Mouse (Mus musculus): ENCODE data around the gene Urad.

Gene Urad

GRCm38 (mm10) chr5:147325931-147326330, 3.7 kb upstream of the Urad start:
- no peak for DNase-seq (ENCODE audit: low read depth, low spot score)

- DNase-seq (ENCODE audit: low read depth, low spot score), result peak; percentile 11
Measured at GRCm38 (mm10) chr5:147323237-147323917, 1.1 kb upstream of the Urad start.

GRCm38 (mm10) chr5:147319653-147320052, 2.6 kb downstream of the Urad start:
- peak; percentile 51 for DNase-seq (ENCODE audit: low read depth, low spot score)

GRCm38 (mm10) chr5:147317991-147318390, 4.2 kb downstream of the Urad start:
- DNase-seq (ENCODE audit: low read depth, low spot score), result no peak

GRCm38 (mm10) chr5:147317321-147317720, 4.9 kb downstream of the Urad start:
- DNase-seq (ENCODE audit: low read depth, low spot score), result no peak

GRCm38 (mm10) chr5:147315432-147316075, 6.7 kb downstream of the Urad start:
- no peak for DNase-seq (ENCODE audit: low read depth, low spot score)

GRCm38 (mm10) chr5:147314646-147315431, 7.4 kb downstream of the Urad start:
- DNase-seq (ENCODE audit: low read depth, low spot score), result no peak

- DNase-seq (ENCODE audit: low read depth, low spot score), result no peak
Measured at GRCm38 (mm10) chr5:147312830-147313685, 9.2 kb downstream of the Urad start.

GRCm38 (mm10) chr5:147309786-147310185, 12.5 kb downstream of the Urad start:
- DNase-seq (ENCODE audit: low read depth, low spot score), result no peak

- no peak for DNase-seq (ENCODE audit: low read depth, low spot score)
Measured at GRCm38 (mm10) chr5:147308451-147308850, 13.8 kb downstream of the Urad start.

- no peak for DNase-seq (ENCODE audit: low read depth, low spot score)
Measured at GRCm38 (mm10) chr5:147307398-147307785, 14.8 kb downstream of the Urad start.

- no peak for DNase-seq (ENCODE audit: low read depth, low spot score)
Measured at GRCm38 (mm10) chr5:147306638-147307397, 15.4 kb downstream of the Urad start, which contains the start of gene Cdx2. Cdx2 (minus strand) TSS chr5:147307270.

GRCm38 (mm10) chr5:147305856-147306637, 16.2 kb downstream of the Urad start:
- DNase-seq (ENCODE audit: low read depth, low spot score), result no peak

GRCm38 (mm10) chr5:147305166-147305565, 17.1 kb downstream of the Urad start:
- DNase-seq (ENCODE audit: low read depth, low spot score), result no peak

- DNase-seq (ENCODE audit: low read depth, low spot score), result no peak
Measured at GRCm38 (mm10) chr5:147304276-147305155, 17.7 kb downstream of the Urad start.

- DNase-seq (ENCODE audit: low read depth, low spot score), result no peak
Measured at GRCm38 (mm10) chr5:147302746-147303400, 19.4 kb downstream of the Urad start.

GRCm38 (mm10) chr5:147302141-147302540, 20.1 kb downstream of the Urad start:
- DNase-seq (ENCODE audit: low read depth, low spot score), result no peak

GRCm38 (mm10) chr5:147301781-147302070, 20.5 kb downstream of the Urad start:
- no peak for DNase-seq (ENCODE audit: low read depth, low spot score)

Measured in retina, adult 2 months (tissue).